Mouse (Mus musculus) gastrocnemius, adult 18-20 months (tissue): Measurements from ENCODE around the gene Kdm4a. TPM values are rescaled to one million over a fixed set of nuclear protein-coding genes. Genes with fewer than 3 reads are reported as not detected.

Source experiments
- DNase-seq: peaks from one replicate; pipeline ENCODE4 v3.0.0; 2021; ENCODE audit warnings: low spot score
- long read RNA-seq, 2 experiments: library from polyadenylated mRNA; stranded (forward); transcript quantifications; one replicate each; pipeline ENCODE4 v2.0.0; 2021
- total RNA-seq, 2 experiments: library from RNA; stranded (reverse); gene quantifications; 2 replicates each; pipeline ENCODE4 v1.2.3; 2021

Kdm4a gene
- total RNA-seq: 10 to 100 TPM; 18.0 to 18.8 TPM
- long read RNA-seq, experiment 1, partial matches to known transcripts: 1 of 1 reads
- long read RNA-seq, experiment 1, other reads (novel, unspliced or antisense): 0 of 1 reads
- long read RNA-seq, experiment 2, partial matches to known transcripts: 2 of 2 reads
- long read RNA-seq, experiment 2, other reads (novel, unspliced or antisense): 0 of 2 reads

DNA sequence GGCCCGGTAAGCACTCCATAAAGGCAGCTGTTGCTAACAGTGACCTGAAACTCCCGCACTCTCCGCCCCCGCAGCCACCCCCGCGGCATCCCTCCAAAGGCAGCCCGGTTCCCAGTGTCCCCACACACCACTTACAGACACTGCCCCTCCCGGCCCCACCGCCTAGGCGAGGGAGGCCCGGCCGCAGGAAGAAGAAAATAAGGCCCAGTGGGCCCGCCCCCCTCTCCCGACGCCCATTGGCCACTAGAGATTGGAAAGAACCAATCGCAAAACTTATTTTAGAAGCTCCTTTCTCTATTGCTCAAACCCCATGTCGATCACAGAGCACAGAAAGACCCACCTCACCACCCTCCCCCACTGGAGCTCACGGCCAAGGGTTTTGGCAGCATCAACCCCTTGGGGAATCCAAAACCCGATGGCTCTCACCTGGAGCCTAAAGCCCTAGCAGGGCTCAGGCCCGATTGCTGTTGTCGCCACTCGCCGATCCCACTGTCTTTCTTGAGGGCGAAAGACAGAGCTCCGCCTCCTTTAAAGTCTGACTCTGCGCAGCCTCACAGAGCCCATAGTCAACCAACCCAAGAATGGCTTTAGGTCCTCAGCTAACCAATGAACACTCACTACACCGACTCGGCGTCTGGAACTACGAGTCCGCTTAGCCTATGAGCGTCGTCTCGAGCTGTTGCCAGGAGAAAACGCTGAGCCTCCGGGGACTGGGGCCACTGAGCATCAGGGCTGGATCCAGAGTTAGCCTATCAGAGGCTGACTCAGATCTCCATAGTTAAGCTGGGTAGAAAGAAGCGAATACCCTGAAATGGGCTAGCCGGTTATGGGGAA, at the start of gene Kdm4a:
Gene Kdm4a (minus strand): TSS at position 577 of the 834 bp plus-strand sequence.
- DNase-seq: peak; percentile 95

DNA sequence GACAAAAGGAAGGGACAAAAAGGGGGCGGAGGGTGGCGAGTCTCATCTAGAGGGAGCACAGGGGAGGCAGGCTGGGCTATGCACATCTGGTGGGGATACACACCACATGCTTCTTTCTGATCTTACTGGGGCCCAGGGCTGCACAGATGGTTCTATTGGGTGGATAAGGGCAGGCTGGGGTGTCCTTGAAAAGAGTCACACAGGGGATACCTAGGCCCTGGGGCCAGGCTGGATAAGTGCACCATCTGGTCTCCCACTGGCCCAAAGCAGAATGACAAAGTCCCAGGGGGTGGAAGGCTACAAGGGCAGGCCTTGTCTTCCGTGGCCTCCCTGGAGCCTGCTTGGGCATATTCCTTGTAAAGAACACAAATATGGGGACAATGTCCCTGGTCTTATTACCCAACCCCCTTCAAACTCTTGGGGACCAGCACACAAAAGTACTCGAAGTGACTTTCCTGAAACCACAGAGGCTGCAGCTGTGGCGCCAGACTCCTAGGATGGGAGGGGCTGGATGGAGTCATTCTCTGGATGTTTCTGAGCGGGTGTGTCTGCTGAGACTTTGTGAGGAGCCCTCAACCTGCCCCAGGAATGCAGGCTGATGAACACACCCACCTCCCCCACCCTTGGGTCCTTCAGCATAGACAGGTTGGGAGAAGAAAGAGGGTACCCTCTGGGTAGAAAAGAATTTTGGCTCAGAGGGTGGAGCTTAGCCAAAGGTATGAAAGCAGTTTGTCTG, 49.4 kb upstream of the Kdm4a start:
- DNase-seq: no peak

DNA sequence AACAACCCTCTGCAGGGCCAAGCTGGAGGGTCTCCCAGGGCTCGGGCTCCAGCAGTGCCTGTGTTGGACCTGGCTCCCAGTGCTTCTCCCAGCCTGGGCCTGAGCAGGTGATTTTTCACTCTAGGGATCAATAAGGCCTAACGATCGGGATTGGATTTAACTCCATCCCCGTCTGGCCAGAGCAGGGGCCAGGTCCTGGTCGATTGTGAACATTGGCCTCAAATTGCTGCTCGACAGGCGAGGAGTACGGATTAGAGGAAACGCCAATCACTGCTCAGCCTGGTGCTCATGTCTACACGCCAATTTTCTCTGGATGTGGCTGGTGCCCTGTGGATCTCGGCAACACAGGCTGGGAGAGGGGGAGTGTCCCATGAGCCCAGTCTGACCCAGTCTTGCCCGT, 47.6 kb upstream of the Kdm4a start:
- DNase-seq: no peak

DNA sequence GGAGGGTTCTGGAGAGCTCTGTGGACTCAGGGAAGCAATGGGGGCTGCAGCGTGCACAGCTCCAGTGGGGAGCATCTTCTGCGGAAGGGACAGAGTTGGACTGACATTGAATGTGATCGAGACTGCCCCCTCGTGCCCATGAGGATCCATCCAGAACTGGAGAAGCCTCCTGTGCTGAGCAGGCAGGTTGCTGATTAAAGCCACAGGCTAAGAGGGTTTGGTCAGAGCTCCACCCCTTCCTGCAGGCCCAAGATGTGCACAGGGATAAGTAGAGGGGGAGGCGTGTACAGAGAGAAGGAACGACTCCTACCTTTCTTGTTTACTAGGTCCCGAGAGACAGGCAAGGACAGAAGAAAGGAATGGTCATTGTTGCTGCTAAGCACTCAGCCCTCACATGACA, 41.4 kb upstream of the Kdm4a start:
- DNase-seq: no peak

DNA sequence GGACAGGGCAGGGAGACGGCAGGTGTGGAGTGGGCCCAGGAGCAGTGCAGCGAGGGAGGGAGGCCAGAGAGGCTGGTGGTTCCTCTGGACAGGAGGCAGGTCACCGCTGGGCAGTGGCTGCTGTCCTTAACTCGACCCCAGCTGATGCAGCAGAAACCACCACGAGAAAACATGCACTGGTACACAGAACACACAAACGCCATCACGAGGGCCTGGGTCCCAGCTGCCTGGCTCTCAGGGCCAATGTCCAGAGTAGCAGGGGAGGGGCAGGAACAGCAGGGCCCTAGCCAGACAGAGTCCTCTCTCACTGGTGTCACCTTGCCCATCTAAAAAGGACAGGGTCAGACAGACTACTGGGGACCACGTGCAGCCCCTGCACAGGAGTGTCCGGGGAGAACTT, 40.9 kb upstream of the Kdm4a start:
- DNase-seq: no peak

DNA sequence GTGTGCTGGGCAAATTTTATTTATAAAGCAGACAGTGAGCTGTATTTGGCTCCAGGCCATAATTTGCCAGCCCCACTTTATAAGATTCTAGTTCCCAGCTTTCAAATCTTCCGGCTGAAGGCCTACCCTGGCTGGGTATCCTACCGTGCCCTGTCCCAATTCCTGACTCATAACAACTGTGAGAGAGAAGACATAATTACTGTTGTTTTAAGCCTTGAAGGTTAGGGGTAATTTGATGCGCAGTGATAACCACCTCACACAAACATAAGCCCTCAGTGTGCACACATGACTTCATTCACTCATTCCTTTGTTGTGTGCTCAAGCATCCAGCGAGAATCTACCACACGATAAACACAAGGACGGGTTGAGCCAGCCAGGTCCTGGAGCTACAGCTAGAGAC, 39.6 kb upstream of the Kdm4a start:
- no peak for DNase-seq

DNA sequence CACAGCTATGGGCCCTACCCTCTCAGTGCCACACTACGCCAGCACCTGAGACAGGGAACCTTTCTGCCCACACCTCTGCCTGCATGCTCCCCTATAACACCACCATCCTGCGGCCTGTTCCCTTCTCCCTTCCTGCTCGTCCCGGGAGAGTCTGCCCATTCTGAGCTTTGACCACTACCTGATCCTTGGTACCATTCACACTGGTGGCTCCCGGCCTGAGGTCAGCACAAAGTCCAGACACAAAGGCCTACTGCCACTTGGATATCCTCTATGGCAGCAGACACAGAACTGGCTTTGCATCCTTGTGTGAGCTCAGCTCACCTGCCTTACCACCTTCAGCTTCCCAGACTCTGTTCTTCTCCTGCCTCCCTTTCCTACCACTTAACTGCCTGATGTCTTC, 38.7 kb upstream of the Kdm4a start:
- DNase-seq: no peak

DNA sequence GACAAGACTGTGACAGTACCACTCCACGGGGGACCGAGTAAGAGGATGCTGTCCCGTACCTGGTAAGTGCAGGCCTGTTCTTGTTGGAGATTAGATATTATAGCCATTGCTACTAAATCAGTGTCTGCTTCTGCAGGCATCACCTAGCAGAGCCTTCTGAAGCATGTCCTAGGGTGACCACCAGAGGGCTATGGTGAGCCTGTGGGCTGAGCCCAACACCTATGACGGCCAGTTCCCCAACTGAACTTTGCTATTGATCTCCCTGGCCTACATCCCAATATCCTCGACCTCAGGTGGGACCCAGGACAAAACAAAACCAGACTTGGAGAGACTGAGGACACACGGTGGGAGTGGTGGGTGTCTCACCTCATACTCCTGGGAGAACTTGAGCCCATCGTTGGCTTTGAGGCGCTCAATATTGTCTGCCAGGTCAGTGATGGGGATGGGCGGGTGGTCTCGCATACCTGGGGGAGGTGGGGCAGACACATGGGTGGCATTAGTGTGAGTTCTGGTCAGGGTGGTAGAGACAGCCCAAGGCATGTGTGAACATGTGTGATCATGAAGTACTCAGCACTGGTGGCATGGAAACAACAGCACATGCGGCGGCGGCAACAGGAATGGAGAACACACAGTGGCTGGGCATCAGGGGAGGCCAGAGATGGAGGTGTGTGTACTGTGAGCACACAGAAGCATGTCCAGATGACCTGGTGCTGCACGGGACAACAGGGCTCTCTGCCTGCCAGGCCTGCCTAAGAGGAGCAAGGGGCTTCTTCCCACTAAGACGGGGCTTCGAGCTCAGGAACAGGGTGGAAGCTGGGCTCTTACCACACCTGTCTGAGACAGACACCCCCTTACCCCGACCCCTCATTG, 37.1 kb upstream of the Kdm4a start:
- peak; percentile 45 for DNase-seq

DNA sequence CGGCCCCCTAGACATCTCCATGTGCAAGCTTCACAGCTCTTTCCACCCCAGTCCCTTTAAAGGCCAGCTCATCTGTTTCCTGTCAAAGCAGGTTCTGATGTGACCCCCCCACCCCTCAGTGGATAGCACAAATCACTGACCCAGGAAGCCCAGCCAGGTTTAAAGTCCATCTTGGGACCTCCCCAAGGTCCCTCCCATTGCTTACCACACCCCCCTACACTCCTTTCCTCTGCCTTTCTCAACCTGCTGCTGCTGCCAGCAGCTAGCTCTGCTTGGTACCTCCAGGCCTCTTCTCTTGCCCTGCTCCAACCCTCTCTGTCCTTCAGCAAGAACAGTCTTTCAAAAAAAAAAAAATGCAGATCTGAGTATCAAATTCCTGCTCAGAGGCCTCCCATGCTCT, 35.0 kb upstream of the Kdm4a start:
- DNase-seq: no peak

DNA sequence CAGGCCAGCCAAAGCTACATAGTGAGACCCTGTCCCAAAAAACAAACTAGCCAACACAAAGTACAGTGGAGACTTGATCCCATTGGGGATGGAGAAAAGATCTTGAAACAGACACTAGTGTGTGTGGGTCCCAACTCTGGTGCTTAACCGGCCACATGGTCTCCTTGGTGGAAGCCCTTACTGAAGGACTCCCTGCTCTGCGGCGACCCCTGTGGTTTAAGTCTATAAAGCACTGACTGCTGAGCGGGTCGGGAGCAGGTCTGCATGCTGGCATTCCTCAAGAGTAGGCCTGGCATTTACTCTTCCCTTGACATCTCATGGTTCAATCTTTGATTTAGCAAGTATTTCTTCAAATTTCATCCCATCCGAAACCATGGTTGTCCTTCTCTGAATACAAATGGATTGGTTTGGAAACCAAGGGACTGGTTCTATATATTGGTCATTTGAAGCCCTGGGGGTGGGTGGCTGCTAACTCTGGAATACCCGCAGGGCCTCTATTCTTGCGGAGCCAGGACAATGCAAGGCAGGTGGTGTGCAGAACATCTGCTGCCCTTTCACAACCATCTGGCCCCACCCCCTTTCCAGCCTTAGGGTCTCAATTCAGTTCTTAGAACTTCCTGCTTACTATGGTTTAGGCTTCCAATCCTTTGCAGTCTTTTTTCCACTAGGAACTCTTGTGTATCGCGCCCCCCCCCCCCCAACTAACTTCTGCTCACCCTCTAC, 27.2 kb upstream of the Kdm4a start:
- DNase-seq: no peak

DNA sequence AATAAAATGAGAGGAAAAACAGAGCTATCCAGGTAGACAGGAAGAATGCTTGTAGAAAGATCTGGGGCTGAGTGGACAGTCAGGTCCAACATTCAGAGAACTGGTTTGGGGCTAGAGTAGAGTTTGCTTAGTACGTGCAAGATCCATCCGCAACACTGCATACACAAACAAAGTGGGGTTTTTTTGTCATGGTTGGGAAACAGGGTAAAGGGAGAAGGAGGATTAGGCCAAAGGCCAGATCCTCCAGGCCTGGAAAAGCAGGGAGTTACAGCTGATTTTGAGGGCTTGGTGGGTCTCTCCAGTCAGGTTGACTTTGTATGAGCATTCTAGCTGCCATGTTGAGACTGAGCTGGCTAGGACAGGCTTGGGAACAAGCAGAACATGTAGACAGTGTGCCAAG, 26.1 kb upstream of the Kdm4a start:
- DNase-seq: no peak

DNA sequence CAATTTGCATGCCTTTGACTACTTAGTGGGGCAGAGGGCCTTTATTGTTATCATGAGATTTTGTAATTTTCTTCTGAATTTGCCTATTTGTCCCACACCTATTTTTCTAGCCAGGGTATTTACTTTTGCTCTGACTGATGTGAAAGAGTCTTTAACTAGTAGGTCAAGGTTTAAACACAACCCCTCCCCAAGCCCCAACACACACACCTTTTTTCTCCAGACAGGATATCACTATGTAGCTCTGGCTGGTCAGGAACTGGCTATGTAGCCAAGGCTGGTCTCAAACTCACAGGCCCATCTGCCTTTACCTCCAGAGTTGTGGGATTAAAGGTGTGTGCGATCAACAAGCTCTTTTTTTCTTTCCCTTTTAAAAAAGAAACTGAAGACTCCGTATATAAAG, 19.2 kb upstream of the Kdm4a start:
- DNase-seq: no peak

DNA sequence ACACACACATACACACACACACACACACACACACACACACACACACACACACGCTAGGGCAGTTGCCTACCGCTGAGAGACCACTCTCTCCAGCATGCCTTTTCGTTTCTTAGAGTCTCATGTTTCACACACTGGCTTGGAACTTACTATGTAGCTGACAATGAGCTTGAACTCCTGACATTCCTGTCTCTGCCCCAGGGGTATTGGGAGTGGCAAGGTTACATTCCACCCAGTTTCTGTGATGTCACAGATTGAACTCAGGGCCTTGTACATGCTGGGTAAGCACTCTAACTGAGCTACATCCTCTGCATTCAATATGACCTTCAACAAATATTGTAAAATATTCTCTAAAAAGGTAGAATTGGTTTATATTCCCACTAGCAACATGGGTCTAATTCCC, 18.8 kb upstream of the Kdm4a start:
- DNase-seq: no peak

DNA sequence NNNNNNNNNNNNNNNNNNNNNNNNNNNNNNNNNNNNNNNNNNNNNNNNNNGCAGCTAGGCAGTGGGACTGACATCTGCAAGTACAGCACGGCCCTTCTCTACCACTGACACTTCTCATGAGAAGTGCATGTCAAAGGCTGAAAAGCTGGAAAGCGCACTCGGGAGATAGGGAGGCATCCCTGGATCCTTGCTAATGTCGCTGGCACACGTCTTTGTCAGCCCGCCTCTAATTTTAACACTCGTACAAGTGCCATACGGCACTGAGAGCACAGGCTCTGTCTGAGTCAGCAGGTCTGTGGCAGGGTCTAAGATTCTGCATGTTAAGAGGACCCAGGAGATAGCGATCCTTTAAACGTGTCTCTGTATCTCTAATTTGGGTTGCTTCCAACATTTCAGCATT, 16.3 kb upstream of the Kdm4a start:
- DNase-seq: peak; percentile 17

DNA sequence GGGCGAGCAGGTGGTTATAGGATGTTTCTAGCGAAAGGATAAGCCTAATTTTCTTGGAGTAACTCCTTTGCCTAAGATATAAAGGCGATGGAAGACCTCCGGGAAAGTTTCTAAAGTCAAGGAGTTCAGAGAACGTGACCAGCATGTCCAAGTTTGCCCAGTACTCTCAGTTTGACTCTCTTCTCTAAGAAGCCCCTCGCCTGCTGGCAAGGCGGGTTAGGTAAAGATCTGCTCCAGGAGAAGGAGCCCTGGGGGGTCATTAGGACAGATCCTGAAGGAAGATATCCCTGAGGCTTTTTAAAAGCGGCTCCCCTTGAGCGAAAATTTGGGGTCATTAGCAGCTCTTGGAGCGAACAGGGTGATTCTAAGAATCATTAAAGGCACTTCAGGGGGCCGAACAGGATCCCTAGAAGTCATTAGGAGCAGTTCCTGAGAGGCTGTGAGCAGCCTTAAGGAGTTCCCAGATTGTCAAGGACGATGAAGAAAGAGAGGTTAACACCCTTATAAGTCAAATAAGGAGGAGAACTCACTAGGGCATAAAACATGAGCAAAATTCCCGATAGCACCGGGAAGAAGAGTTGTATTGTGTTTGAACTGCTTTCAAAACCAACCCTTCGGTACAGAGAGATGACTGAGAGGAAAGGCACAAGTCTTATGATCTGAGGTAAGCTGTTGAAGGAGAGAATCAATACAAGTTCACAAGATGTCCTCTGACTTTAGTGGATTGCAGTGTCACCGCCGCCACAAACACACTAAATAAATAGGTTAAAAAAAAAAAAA, 648 bp upstream of the Kdm4a start:
- DNase-seq: no peak

DNA sequence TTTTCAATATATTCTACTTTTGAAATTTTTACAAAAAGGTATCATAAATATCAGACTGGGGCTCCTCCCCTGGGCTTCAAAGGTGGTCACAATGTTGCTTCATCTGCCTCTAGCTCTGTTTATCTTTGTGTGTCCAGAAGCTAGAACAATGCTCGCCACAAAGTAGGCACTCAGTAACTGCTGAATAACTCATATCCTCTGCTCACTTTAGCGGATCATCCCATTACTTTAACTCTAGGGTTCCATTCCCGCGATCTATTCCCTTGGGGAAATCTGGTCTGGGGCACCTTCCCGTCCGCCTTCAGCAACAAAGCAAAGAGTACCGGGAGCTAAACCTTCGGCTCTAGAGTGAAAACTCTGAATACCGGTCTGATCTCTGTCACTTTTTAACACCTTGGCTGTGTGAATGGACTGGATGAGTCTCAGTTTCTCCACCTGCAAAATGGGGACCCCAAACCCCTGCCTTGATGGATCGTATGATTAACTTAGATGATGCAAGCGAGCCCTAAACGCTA, 834 bp downstream of the Kdm4a start:
- DNase-seq: no peak

DNA sequence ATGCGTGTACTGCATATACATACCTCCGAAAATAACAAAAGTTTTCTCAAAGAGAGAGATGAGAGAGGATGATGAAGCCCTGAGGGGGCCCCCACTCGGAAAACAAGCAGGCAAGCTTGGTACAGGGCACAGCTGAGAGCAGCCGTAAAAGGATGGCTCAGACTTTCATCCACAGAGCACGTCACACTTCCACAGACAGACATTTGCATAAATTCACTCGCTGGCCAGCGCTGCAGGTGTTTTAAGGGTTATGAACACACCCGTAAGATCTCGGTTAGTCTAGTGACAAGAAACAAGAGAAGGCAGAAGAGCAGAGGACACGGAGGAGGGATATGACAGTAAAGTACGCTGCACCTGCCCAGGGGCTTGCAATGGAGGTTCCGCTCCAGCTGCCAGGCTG, 7.4 kb downstream of the Kdm4a start:
- DNase-seq: no peak

DNA sequence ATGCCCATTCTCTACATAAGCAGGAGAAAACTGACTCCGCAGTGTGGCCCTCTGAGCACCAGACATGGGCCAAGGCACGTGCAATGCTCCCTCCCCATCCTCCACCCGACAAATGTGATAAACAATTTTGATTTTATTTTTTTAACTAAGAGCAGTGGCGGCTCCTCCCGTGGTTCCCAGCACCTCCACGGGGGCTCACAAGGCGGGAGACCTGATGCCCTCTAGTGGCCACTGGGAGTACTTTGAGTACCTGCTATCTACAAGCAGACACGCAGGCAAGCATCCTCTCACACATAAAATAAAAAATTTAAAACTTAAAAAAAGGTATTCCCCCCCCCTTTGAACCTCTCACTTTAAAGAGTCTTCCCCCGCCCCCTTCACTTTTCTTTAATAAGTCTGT, 8.8 kb downstream of the Kdm4a start:
- DNase-seq: no peak

DNA sequence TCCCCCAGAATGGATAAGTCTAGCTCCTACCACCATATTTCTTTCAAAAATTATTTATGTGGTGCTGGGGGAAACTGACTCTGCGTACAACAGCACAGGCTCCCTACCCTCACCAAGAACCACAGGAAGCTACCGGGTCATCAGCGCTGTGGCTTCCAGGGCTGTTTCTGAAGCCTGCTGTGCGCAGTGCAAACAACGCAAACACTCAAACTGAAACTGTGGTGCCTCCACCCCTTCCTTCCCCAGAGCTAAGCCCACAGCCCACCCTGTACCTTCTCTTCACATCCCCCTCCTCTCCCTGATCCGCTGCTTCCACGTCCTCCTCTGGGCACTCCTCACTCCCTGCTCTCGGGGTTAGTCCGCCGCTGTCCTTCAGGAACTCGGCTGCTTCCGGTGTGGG, 17.7 kb downstream of the Kdm4a start:
- DNase-seq: no peak

DNA sequence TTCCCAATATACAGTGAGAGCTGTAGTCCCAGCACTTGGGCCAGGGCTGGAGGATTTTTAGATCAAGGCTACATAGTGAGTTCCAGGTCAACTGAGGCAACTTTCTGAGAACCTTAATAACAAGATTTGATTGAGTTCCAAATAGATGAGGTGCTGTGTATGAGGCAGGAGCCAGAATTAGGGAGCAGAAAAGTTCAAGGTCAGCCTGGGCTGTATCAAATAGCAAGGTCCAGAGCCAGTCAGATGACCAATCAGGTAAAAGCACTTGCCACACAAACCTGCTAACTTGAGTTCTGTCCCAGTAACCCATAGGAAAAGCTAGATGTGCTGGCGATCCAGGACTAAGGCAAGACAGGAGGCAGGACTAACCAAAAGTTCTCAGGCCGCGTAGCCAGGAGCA, 22.2 kb downstream of the Kdm4a start:
- DNase-seq: peak; percentile 22
